In the genomic region with DNA sequence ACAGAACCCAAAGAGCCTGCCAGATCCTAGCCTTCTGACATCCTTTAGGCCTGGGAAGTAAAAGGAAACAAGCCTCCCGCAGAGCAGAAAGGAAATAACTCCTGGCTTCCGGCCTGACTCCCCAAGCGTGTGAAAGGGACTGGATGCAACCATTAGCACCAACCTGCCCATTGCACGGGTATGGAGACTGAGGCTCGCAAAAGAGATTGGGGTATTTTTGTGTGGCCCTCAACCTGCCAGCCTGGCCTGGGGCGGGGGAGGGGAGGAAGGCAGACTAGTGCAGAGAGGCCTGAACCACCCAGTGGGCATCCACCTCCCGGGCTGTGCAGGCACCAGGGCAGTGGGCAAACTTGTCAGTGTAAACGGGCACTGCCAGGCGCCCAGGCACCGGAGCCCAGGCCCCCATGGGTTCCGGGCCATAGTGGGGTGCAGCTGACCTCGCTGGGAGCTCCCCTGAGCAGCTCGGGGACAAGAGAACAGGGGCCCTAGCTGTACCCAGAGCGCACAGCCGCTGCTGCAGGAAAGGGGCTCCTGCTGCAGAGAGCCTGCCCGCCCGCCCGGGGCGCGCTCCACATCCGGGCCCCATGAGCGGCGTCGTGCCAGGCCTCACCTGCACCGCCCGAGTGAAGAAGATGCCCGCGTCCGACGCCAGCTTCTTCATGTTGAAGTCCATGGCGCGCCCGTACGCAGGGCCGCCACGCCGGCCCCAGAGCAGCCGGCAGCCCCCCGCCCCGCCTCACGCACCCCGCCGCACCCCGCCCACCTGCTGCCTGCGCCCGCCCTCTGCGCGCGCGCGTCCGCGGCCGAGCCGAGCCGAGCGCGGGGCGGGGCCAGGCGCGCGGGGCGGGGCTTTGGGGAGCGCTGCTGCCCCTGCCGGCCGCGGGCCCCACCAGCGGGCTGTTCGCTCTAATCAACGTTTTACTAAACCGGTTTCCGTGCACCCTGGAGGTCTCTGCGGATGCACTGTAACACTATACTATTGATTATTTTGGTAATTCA, we compare ENCODE assay signal across 8 mouse cellular contexts. TPM values are rescaled to one million over a fixed set of nuclear protein-coding genes. Genes with fewer than 3 reads are reported as not detected.
DNase-seq lines count a peak whose midpoint lies in the region; ATAC-seq and TF ChIP-seq lines count a peak whose summit lies in the region.

A gene (minus strand): TSS at position 805 of the 999 bp plus-strand sequence.

- TF ChIP-seq CTCF in MEL (IDR thresholded peaks at IDR 0.05 in 2 of 3, conservative IDR thresholded peaks at IDR 0.05 in 1 of 3; ENCODE audit: control insufficient read depth in 1 of 3, insufficient read depth in 1 of 3, low read depth in 2 of 3, low read length in 3 of 3, poor library complexity in 1 of 3, severe bottlenecking in 1 of 3): peak in 2 of 3 experiments; percentile 47 to 61; a peak in 5 of 6 replicates
- TF ChIP-seq CTCF in cerebellum, adult 2 months (IDR thresholded peaks at IDR 0.05; ENCODE audit: borderline replicate concordance, insufficient read depth, low read depth, low read length): peak; percentile 37; the same call in 1 of the 2 replicates
- TF ChIP-seq CTCF in forebrain, postnatal 0 days (IDR thresholded peaks at IDR 0.05; ENCODE audit: low read depth): peak; percentile 38

- intact Hi-C loops in heart, postnatal 36 days (cut with DNase I): no loop called here

- H3K27me3 ChIP-seq in MEL (ENCODE audit: control insufficient read depth in 1 of 2, insufficient read depth in 2 of 2, low read length in 2 of 2): no peaks in the 10 kb centered on the region
- no peaks in the 10 kb centered on the region for H3K27me3 ChIP-seq in cerebellum, adult 2 months (ENCODE audit: control insufficient read depth, insufficient read depth, low read length)
- no peaks in the 10 kb centered on the region for H3K27me3 ChIP-seq in forebrain, postnatal 0 days (ENCODE audit: insufficient read depth, low read length)
- H3K27me3 ChIP-seq in lung, embryonic 16.5 days (ENCODE audit: control insufficient read depth, insufficient read depth, low read depth, low read length): no peaks in the 10 kb centered on the region

- peak within 1 kb of the TSS; percentile 87 for H3K4me2 ChIP-seq in forebrain, postnatal 0 days (ENCODE audit: low read depth)
- H3K4me2 ChIP-seq in lung, embryonic 16.5 days (ENCODE audit: low read depth, low read length): peak within 1 kb of the TSS; percentile 90

- no peaks in the 10 kb centered on the region; the same call in 1 of the 2 replicates for H3K79me2 ChIP-seq in MEL (ENCODE audit: control insufficient read depth, insufficient read depth, low read length, poor library complexity)

- peak within 1 kb of the TSS; percentile 73 for H3K9ac ChIP-seq in MEL (ENCODE audit: control insufficient read depth, low read depth, low read length, poor library complexity, severe bottlenecking)
- peak within 1 kb of the TSS; percentile 83 for H3K9ac ChIP-seq in forebrain, postnatal 0 days
- peak within 1 kb of the TSS; percentile 83 for H3K9ac ChIP-seq in lung, embryonic 16.5 days (ENCODE audit: low read length)

- H3K27ac ChIP-seq in MEL (ENCODE audit: control insufficient read depth, low read depth, low read length): peak within 1 kb of the TSS; percentile 13; the same call in 1 of the 2 replicates
- peak within 1 kb of the TSS; percentile 96 for H3K27ac ChIP-seq in cerebellum, adult 2 months (ENCODE audit: insufficient read depth, low read length)
- peak within 1 kb of the TSS; percentile 79 for H3K27ac ChIP-seq in forebrain, postnatal 0 days (ENCODE audit: low read depth, low read length)
- H3K27ac ChIP-seq in lung, embryonic 16.5 days (ENCODE audit: low read length): peak within 1 kb of the TSS; percentile 60

- WGBS in cerebellum, adult 2 months: 1% methylated on average over 67 of the region's 73 CpGs
- WGBS in forebrain, postnatal 0 days: 3% methylated on average over 59 of the region's 73 CpGs
- WGBS in lung, embryonic 16.5 days: 1% methylated on average over 56 of the region's 73 CpGs

- peak; percentile 64 to 82; a peak in 3 of 4 replicates for TF ChIP-seq POLR2A in MEL (IDR thresholded peaks at IDR 0.05; ENCODE audit: control insufficient read depth in 1 of 2, insufficient read depth in 1 of 2, low read depth in 1 of 2, low read length in 2 of 2, poor library complexity in 1 of 2)
- peak; percentile 3; the same call in 1 of the 2 replicates for TF ChIP-seq POLR2A in cerebellum, adult 2 months (IDR thresholded peaks at IDR 0.05; ENCODE audit: borderline replicate concordance, insufficient read depth, low read length)

- H3K9me3 ChIP-seq in MEL (replicated peaks; ENCODE audit: insufficient read depth, low read length): no peaks in the 10 kb centered on the region
- no peaks in the 10 kb centered on the region for H3K9me3 ChIP-seq in forebrain, postnatal 0 days (ENCODE audit: low read length)
- no peaks in the 10 kb centered on the region for H3K9me3 ChIP-seq in lung, embryonic 16.5 days (ENCODE audit: control insufficient read depth, low read length)

- H3K4me3 ChIP-seq in MEL (ENCODE audit: control insufficient read depth in 1 of 2, insufficient read depth in 1 of 2, low read depth in 2 of 2, low read length in 2 of 2): peak within 1 kb of the TSS; percentile 81 to 83
- peak within 1 kb of the TSS; percentile 72 for H3K4me3 ChIP-seq in cerebellum, adult 2 months (replicated peaks; ENCODE audit: insufficient read depth, low read depth, low read length)
- H3K4me3 ChIP-seq in forebrain, postnatal 0 days (ENCODE audit: low read depth, low read length): peak within 1 kb of the TSS; percentile 70
- peak within 1 kb of the TSS; percentile 80 for H3K4me3 ChIP-seq in lung, embryonic 16.5 days (ENCODE audit: low read length)

- TF ChIP-seq RAD21 in MEL (IDR thresholded peaks at IDR 0.05; ENCODE audit: low read depth, low read length): no peak

- peak; percentile 80 for DNase-seq in MEL (ENCODE audit: low read depth, low spot score)
- peak; percentile 88 to 91 for DNase-seq in cerebellum, adult 2 months
- DNase-seq in forebrain, postnatal 0 days: peak; percentile 92
- peak; percentile 89 to 90 for DNase-seq in heart, postnatal 36 days
- DNase-seq in layer of hippocampus, adult 8-10 months (ENCODE audit: low spot score in 2 of 2): peak in 1 of 2 experiments; percentile 68
- peak; percentile 49 for DNase-seq in ovary, postnatal 10 days (ENCODE audit: low spot score)
- peak; percentile 90 for DNase-seq in thymus, postnatal 14 days

- H3K36me3 ChIP-seq in MEL (ENCODE audit: control insufficient read depth in 1 of 2, insufficient read depth in 2 of 2, low read length in 2 of 2): peaks cover 0 to 3% of the 10 kb centered on the region in 2 experiments; a peak in 2 of 4 replicates
- peaks cover 9% of the 10 kb centered on the region for H3K36me3 ChIP-seq in forebrain, postnatal 0 days (ENCODE audit: insufficient read depth)
- 0 out of 2 replicates have a peak, but pooled peaks cover 2% of the 10 kb centered on the region for H3K36me3 ChIP-seq in lung, embryonic 16.5 days (ENCODE audit: control insufficient read depth, insufficient read depth, low read length)

- peak; percentile 83 for ATAC-seq in forebrain, postnatal 0 days
- ATAC-seq in lung, embryonic 16.5 days (ENCODE audit: low read depth): peak; percentile 72

- H3K4me1 ChIP-seq in MEL (ENCODE audit: control insufficient read depth in 1 of 2, insufficient read depth in 2 of 2, low read length in 2 of 2): peaks cover 0 to 15% of the 10 kb centered on the region in 2 experiments; a peak in 2 of 4 replicates
- peaks cover 38% of the 10 kb centered on the region for H3K4me1 ChIP-seq in cerebellum, adult 2 months (ENCODE audit: control insufficient read depth, insufficient read depth, low read length)
- peaks cover 10% of the 10 kb centered on the region for H3K4me1 ChIP-seq in forebrain, postnatal 0 days (ENCODE audit: insufficient read depth)
- H3K4me1 ChIP-seq in lung, embryonic 16.5 days (replicated peaks; ENCODE audit: control insufficient read depth, insufficient read depth, low read length): peaks cover 23% of the 10 kb centered on the region

- TF ChIP-seq EP300 in MEL (IDR thresholded peaks at IDR 0.05; ENCODE audit: low read depth in 1 of 2, low read length in 2 of 2): no peak

TF ChIP-seq in MEL, 35 proteins besides CTCF, POLR2A, EP300 and RAD21 (continues in another document):
- no peak for TF ChIP-seq POLR2AphosphoS2 (IDR thresholded peaks at IDR 0.05; ENCODE audit: low read length)
- no peak for TF ChIP-seq MEF2A (IDR thresholded peaks at IDR 0.05; ENCODE audit: extremely low read depth, insufficient replicate concordance, low read depth, low read length, poor library complexity, severe bottlenecking)
- peak; percentile 76 for TF ChIP-seq NELFE (IDR thresholded peaks at IDR 0.05; ENCODE audit: low read depth, low read length)
- TF ChIP-seq SMC3 (IDR thresholded peaks at IDR 0.05; ENCODE audit: low read depth, low read length): no peak
- TF ChIP-seq RCOR1 (IDR thresholded peaks at IDR 0.05; ENCODE audit: low read depth, low read length): no peak
- peak; percentile 75; the same call in 1 of the 2 replicates for TF ChIP-seq MAZ (IDR thresholded peaks at IDR 0.05; ENCODE audit: low read depth, low read length)
- no peak for TF ChIP-seq MYB (IDR thresholded peaks at IDR 0.05; ENCODE audit: low read depth, low read length)
- TF ChIP-seq TAL1 (IDR thresholded peaks at IDR 0.05; ENCODE audit: low read length): no peak
- no peak for TF ChIP-seq BHLHE40 (IDR thresholded peaks at IDR 0.05; ENCODE audit: borderline replicate concordance, low read depth, low read length)
- TF ChIP-seq MYC (IDR thresholded peaks at IDR 0.05; ENCODE audit: low read depth, low read length): no peak
- no peak for TF ChIP-seq POLR2AphosphoS5 (IDR thresholded peaks at IDR 0.05; ENCODE audit: borderline replicate concordance, low read depth, low read length)
- no peak for TF ChIP-seq ELF1 (IDR thresholded peaks at IDR 0.05; ENCODE audit: low read depth, low read length)
- peak; percentile 44; the same call in 1 of the 2 replicates for TF ChIP-seq SIN3A (IDR thresholded peaks at IDR 0.05; ENCODE audit: low read length)
- 0 out of 2 replicates have a peak, but pooled peaks have one; percentile 36 for TF ChIP-seq ZMIZ1 (IDR thresholded peaks at IDR 0.05; ENCODE audit: low read depth, low read length)
- no peak for TF ChIP-seq GABPA (IDR thresholded peaks at IDR 0.05; ENCODE audit: low read depth, low read length)
- TF ChIP-seq KAT2A (conservative IDR thresholded peaks at IDR 0.05; ENCODE audit: low read depth, low read length): no peak

RNA-seq across cellular contexts. Expression of the gene that starts here (rescaled TPM):
- total RNA-seq in MEL (2012; rRNA removed): 38.5 and 48.0 TPM in 2 replicates
- 10 to 100 TPM in 1 of 2 experiments, not detected in 1; 60.1 TPM for polyA plus RNA-seq in MEL (2012; ENCODE audit: insufficient read depth in 1 of 2, insufficient read length in 2 of 2, low read depth in 1 of 2, low replicate concordance in 2 of 2, missing spikeins in 1 of 2)
- 509 and 525 TPM in 2 replicates for polyA plus RNA-seq in cerebellum, adult 2 months (2012; rRNA removed)
- total RNA-seq in forebrain, postnatal 0 days (2014; rRNA removed): 291 and 292 TPM in 2 replicates
- 147 and 156 TPM in 2 replicates for polyA plus RNA-seq in forebrain, postnatal 0 days (2015; fragmentation: Nextera tagmentation; extraction: Ambion mirVana)
- 10 to 100 TPM; 41.9 to 43.1 TPM for total RNA-seq in heart, postnatal 36 days (2021)
- total RNA-seq in layer of hippocampus, adult 8-10 months (2022): 100 to 1,000 TPM; 230 to 295 (median 278) TPM
- polyA plus RNA-seq in lung, embryonic 16.5 days (2015; fragmentation: Nextera tagmentation; extraction: Ambion mirVana): 81.5 and 83.9 TPM in 2 replicates

Comparison
In these comparisons a context has a peak if more than half of its experiments do, and no peak if none do; other contexts are left out.
1. H3K27ac ChIP-seq: peak in every context shown above with its lines; median percentile 96 in cerebellum, adult 2 months; 79 in forebrain, postnatal 0 days; 60 in lung, embryonic 16.5 days; 13 in MEL.